ENCODE assay signal across 9 mouse cellular contexts in genomic region chr11:116411582-116411981, GRCm38 (mm10). TPM values are rescaled to one million over a fixed set of nuclear protein-coding genes. Genes with fewer than 3 reads are reported as not detected.
DNase-seq lines count a peak whose midpoint lies in the region; ATAC-seq and TF ChIP-seq lines count a peak whose summit lies in the region.
"Had no signal": no experiment of that assay in that cellular context is flagged by ENCODE, and none has a peak within 500 bp of the region (broad histone marks: within the 10 kb centered on the region; RNA-seq: fewer than 3 reads in every experiment).

No protein-coding gene starts in this region.

- no peaks in the 10 kb centered on the region for H3K27me3 ChIP-seq in heart, postnatal 0 days (ENCODE audit: control insufficient read depth, insufficient read depth, low read length)
- no peaks in the 10 kb centered on the region for H3K27me3 ChIP-seq in hindbrain, embryonic 11.5 days (ENCODE audit: control insufficient read depth, insufficient read depth, low read length)
- no peaks in the 10 kb centered on the region for H3K27me3 ChIP-seq in midbrain, embryonic 14.5 days (ENCODE audit: control insufficient read depth, insufficient read depth, low read length)

- ATAC-seq in heart, postnatal 0 days (ENCODE audit: insufficient read depth, low read depth): no peak
- no peak for ATAC-seq in hindbrain, embryonic 11.5 days (ENCODE audit: low FRiP score)
- no peak for ATAC-seq in midbrain, embryonic 14.5 days (ENCODE audit: low FRiP score, low TSS enrichment)

- no peaks in the 10 kb centered on the region for H3K9me3 ChIP-seq in heart, postnatal 0 days (replicated peaks; ENCODE audit: control insufficient read depth, low read length)
- H3K9me3 ChIP-seq in hindbrain, embryonic 11.5 days (ENCODE audit: control insufficient read depth, low read length): no peaks in the 10 kb centered on the region
- no peaks in the 10 kb centered on the region for H3K9me3 ChIP-seq in midbrain, embryonic 14.5 days (ENCODE audit: control insufficient read depth, low read length)

- no peak for TF ChIP-seq CTCF in heart, postnatal 0 days (IDR thresholded peaks at IDR 0.05; ENCODE audit: low read depth)

- no peak overlapping the region for H3K27ac ChIP-seq in heart, postnatal 0 days (ENCODE audit: low read depth)
- no peak overlapping the region for H3K27ac ChIP-seq in brown adipose tissue, adult 24 weeks (replicated peaks; ENCODE audit: low read depth, low read length)
- H3K27ac ChIP-seq in hindbrain, embryonic 11.5 days (ENCODE audit: low read depth, low read length): no peak overlapping the region
- 0 out of 2 replicates have a peak overlapping the region, but pooled peaks have one; percentile 8 for H3K27ac ChIP-seq in midbrain, embryonic 14.5 days (replicated peaks; ENCODE audit: low read depth, low read length)

- peaks cover 8% of the 10 kb centered on the region; the same call in 1 of the 2 replicates for H3K4me1 ChIP-seq in heart, postnatal 0 days (ENCODE audit: control insufficient read depth, insufficient read depth)
- peaks cover 6% of the 10 kb centered on the region; the same call in 1 of the 2 replicates for H3K4me1 ChIP-seq in brown adipose tissue, adult 24 weeks (ENCODE audit: control insufficient read depth, insufficient read depth, insufficient read length, low read length)
- H3K4me1 ChIP-seq in hindbrain, embryonic 11.5 days (replicated peaks; ENCODE audit: control insufficient read depth, insufficient read depth, low read length): peaks cover 6% of the 10 kb centered on the region
- H3K4me1 ChIP-seq in midbrain, embryonic 14.5 days (ENCODE audit: control insufficient read depth, insufficient read depth, low read length): peaks cover 8% of the 10 kb centered on the region; the same call in 1 of the 2 replicates

- no peak for DNase-seq in heart, postnatal 0 days (ENCODE audit: low spot score)
- no peak for DNase-seq in heart, adult 18-20 months
- DNase-seq in hindbrain, embryonic 11.5 days (ENCODE audit: low spot score): no peak
- DNase-seq in midbrain, embryonic 14.5 days: peak; percentile 51
- no peak for DNase-seq in thymus, postnatal 0 days (ENCODE audit: low spot score)
- no peak for DNase-seq in yolk sac, embryonic 10.5 days (ENCODE audit: low spot score)
- DNase-seq in layer of hippocampus, adult 9-11 months: no peak

- H3K36me3 ChIP-seq in heart, postnatal 0 days (replicated peaks; ENCODE audit: control insufficient read depth, insufficient read depth, low read length): no peaks in the 10 kb centered on the region
- H3K36me3 ChIP-seq in hindbrain, embryonic 11.5 days (ENCODE audit: control insufficient read depth, insufficient read depth, low read length): no peaks in the 10 kb centered on the region
- H3K36me3 ChIP-seq in midbrain, embryonic 14.5 days (ENCODE audit: control insufficient read depth, insufficient read depth, low read length): no peaks in the 10 kb centered on the region

- WGBS in heart, postnatal 0 days: 39% methylated on average over 6 of the region's 6 CpGs
- 15% methylated on average over 6 of the region's 6 CpGs for WGBS in hindbrain, embryonic 11.5 days
- WGBS in midbrain, embryonic 14.5 days: 5% methylated on average over 6 of the region's 6 CpGs

- TF ChIP-seq EP300 in heart, postnatal 0 days (IDR thresholded peaks at IDR 0.05; ENCODE audit: low read depth): no peak

- 0 out of 2 replicates have a peak overlapping the region, but pooled peaks have one; percentile 70 for H3K9ac ChIP-seq in heart, postnatal 0 days (replicated peaks; ENCODE audit: low read depth, low read length)
- H3K9ac ChIP-seq in hindbrain, embryonic 11.5 days (ENCODE audit: low read depth, low read length): no peak overlapping the region
- peak overlapping the region; percentile 89; the same call in 1 of the 2 replicates for H3K9ac ChIP-seq in midbrain, embryonic 14.5 days (replicated peaks; ENCODE audit: low read length)

- peak overlapping the region; percentile 98 for H3K4me2 ChIP-seq in heart, postnatal 0 days (ENCODE audit: low read depth, low read length)
- peak overlapping the region; percentile 97 for H3K4me2 ChIP-seq in hindbrain, embryonic 11.5 days (replicated peaks; ENCODE audit: low read depth, low read length)
- peak overlapping the region; percentile 95 for H3K4me2 ChIP-seq in midbrain, embryonic 14.5 days (ENCODE audit: low read length)

- H3K4me3 ChIP-seq in heart, postnatal 0 days (ENCODE audit: low read depth, low read length): no peak overlapping the region
- H3K4me3 ChIP-seq in brown adipose tissue, adult 24 weeks (ENCODE audit: insufficient read depth, low read depth, low read length): peak overlapping the region; percentile 73; the same call in 1 of the 2 replicates
- peak overlapping the region; percentile 76 for H3K4me3 ChIP-seq in hindbrain, embryonic 11.5 days (ENCODE audit: low read depth, low read length)
- peak overlapping the region; percentile 80 for H3K4me3 ChIP-seq in midbrain, embryonic 14.5 days (replicated peaks; ENCODE audit: low read depth, low read length)

RNA-seq across cellular contexts. Expression of gene Rnf157, which starts 1.2 kb away (rescaled TPM):
- 10.8 and 11.4 TPM in 2 replicates for total RNA-seq in heart, postnatal 0 days (2014; rRNA removed; ENCODE audit: low replicate concordance)
- 2.2 and 3.5 TPM in 2 replicates for polyA plus RNA-seq in heart, postnatal 0 days (2015; fragmentation: Nextera tagmentation; extraction: Ambion mirVana)
- total RNA-seq in heart, adult 18-20 months (2021): 1 to 10 TPM; 5.8 to 7.2 TPM
- 0.67 TPM in 1 of 2 replicates, not detected in the other for polyA plus RNA-seq in brown adipose tissue, adult 24 weeks (2012; ENCODE audit: insufficient read depth, insufficient read length, missing spikeins)
- polyA plus RNA-seq in hindbrain, embryonic 11.5 days (2014; fragmentation: Nextera tagmentation; extraction: Ambion mirVana): 16.0 and 23.1 TPM in 2 replicates
- polyA plus RNA-seq in midbrain, embryonic 14.5 days (2014; fragmentation: Nextera tagmentation; extraction: Ambion mirVana): 45.5 and 50.2 TPM in 2 replicates
- 52.3 and 56.7 TPM in 2 replicates for polyA plus RNA-seq in thymus, postnatal 0 days (2015; fragmentation: Nextera tagmentation; extraction: Ambion mirVana)

RNA-seq across cellular contexts. Expression of gene Ubald2, which starts 22.3 kb away (rescaled TPM):
- total RNA-seq in heart, postnatal 0 days (2014; rRNA removed; ENCODE audit: low replicate concordance): 48.3 and 161 TPM in 2 replicates
- polyA plus RNA-seq in heart, postnatal 0 days (2015; fragmentation: Nextera tagmentation; extraction: Ambion mirVana): 32.3 and 41.9 TPM in 2 replicates
- 10 to 100 TPM; 32.0 to 33.3 TPM for total RNA-seq in heart, adult 18-20 months (2021)
- 29.8 and 38.4 TPM in 2 replicates for polyA plus RNA-seq in brown adipose tissue, adult 24 weeks (2012; ENCODE audit: insufficient read depth, insufficient read length, missing spikeins)
- polyA plus RNA-seq in hindbrain, embryonic 11.5 days (2014; fragmentation: Nextera tagmentation; extraction: Ambion mirVana): 77.9 and 81.2 TPM in 2 replicates
- 77.5 and 87.8 TPM in 2 replicates for polyA plus RNA-seq in midbrain, embryonic 14.5 days (2014; fragmentation: Nextera tagmentation; extraction: Ambion mirVana)
- 81.9 and 82.9 TPM in 2 replicates for polyA plus RNA-seq in thymus, postnatal 0 days (2015; fragmentation: Nextera tagmentation; extraction: Ambion mirVana)

RNA-seq across cellular contexts. Expression of gene Qrich2, which starts 54.5 kb away (rescaled TPM):
- total RNA-seq in heart, postnatal 0 days (2014; rRNA removed; ENCODE audit: low replicate concordance): 0.23 TPM in 1 of 2 replicates, not detected in the other
- polyA plus RNA-seq in heart, postnatal 0 days (2015; fragmentation: Nextera tagmentation; extraction: Ambion mirVana): not detected in 2 replicates
- under 1 TPM in 1 of 2 experiments, not detected in 1; 0.05 TPM for total RNA-seq in heart, adult 18-20 months (2021)
- polyA plus RNA-seq in brown adipose tissue, adult 24 weeks (2012; ENCODE audit: insufficient read depth, insufficient read length, missing spikeins): not detected in 2 replicates
- polyA plus RNA-seq in hindbrain, embryonic 11.5 days (2014; fragmentation: Nextera tagmentation; extraction: Ambion mirVana): 0.17 TPM in 1 of 2 replicates, not detected in the other
- 0.09 TPM in 1 of 2 replicates, not detected in the other for polyA plus RNA-seq in midbrain, embryonic 14.5 days (2014; fragmentation: Nextera tagmentation; extraction: Ambion mirVana)
- 0.05 and 0.35 TPM in 2 replicates for polyA plus RNA-seq in thymus, postnatal 0 days (2015; fragmentation: Nextera tagmentation; extraction: Ambion mirVana)
- total RNA-seq: gastrocnemius, adult 18-20 months had no signal
